Mouse (Mus musculus) ES-Bruce4 (cell line): ENCODE measurements around the gene Pcbp4.

Source experiments
- CTCF ChIP-seq: IDR thresholded peaks from one replicate; pipeline ENCODE4 v1.8.1; 2011; ENCODE audit warnings: low read depth, low read length
- EP300 ChIP-seq: IDR thresholded peaks from 2 replicates; pipeline ENCODE4 v1.6.1; 2011; ENCODE audit warnings: low read depth, low read length; ENCODE audit not compliant: insufficient read depth
- POLR2A ChIP-seq: IDR thresholded peaks from one replicate; pipeline ENCODE4 v1.8.1; 2011; ENCODE audit warnings: low read length; ENCODE audit not compliant: insufficient read depth

DNA sequence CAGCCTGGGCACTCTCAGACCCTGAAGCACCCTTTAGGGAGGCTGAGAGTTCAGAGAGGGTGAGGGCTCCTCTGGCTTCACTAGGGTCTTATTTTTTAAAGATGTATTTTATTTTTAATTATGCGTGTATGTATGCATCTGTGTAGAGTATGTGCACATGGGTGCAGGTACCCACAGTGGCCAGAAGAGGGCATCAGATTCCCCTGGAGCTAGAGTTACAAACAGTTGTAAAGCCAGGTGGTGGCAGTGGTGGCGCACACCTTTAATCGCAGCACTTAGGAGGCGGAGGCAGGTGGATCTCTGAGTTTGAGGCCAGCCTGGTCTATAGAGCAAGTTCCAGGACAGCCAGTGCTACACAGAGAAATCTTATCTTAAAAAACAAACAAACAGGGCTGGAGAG lies 44.0 kb upstream of the Pcbp4 start:
- TF ChIP-seq CTCF (peak; percentile 22), POLR2A (no peak), EP300 (no peak)
